Mouse (Mus musculus) C2C12 (cell line): ENCODE data around the gene Dnah9. TPM values are rescaled to one million over a fixed set of nuclear protein-coding genes. Genes with fewer than 3 reads are reported as not detected.

Experiments used
- H3K27me3 ChIP-seq: one replicate; pipeline ENCODE4 v1.6.1; 2011; ENCODE audit not compliant: control insufficient read depth, insufficient read depth, insufficient read length
- H3K36me3 ChIP-seq: one replicate; pipeline ENCODE4 v1.6.1; 2011; ENCODE audit not compliant: control insufficient read depth, insufficient read depth
- H3K4me3 ChIP-seq: one replicate; pipeline ENCODE4 v1.5.1; 2011; ENCODE audit warnings: mild to moderate bottlenecking, control low read depth; ENCODE audit not compliant: poor library complexity, insufficient read depth, severe bottlenecking
- H3K79me2 ChIP-seq: one replicate; pipeline ENCODE4 v1.6.1; 2011; ENCODE audit not compliant: control insufficient read depth, insufficient read depth
- H3K79me3 ChIP-seq: one replicate; pipeline ENCODE4 v1.6.1; 2011; ENCODE audit warnings: low read depth, control low read depth
- H3ac ChIP-seq: one replicate; pipeline ENCODE3; 2011; ENCODE audit warnings: low read depth; ENCODE audit not compliant: control insufficient read depth, insufficient read length
- CEBPB ChIP-seq: IDR thresholded peaks from one replicate; pipeline ENCODE4 v1.6.1; 2011; ENCODE audit warnings: low read depth, mild to moderate bottlenecking, control low read depth, moderate library complexity
- CTCF ChIP-seq: IDR thresholded peaks from one replicate; pipeline ENCODE4 v1.5.1; 2011; ENCODE audit not compliant: control insufficient read depth, insufficient read depth, insufficient read length
- FOSL1 ChIP-seq: IDR thresholded peaks from one replicate; pipeline ENCODE4 v1.8.0; 2011; ENCODE audit warnings: mild to moderate bottlenecking, low read length; ENCODE audit not compliant: poor library complexity, insufficient read depth, severe bottlenecking
- MAX ChIP-seq: IDR thresholded peaks from one replicate; pipeline ENCODE4 v1.6.1; 2011; ENCODE audit warnings: mild to moderate bottlenecking, control low read depth
- MYOD1 ChIP-seq: IDR thresholded peaks from one replicate; pipeline ENCODE4 v1.6.1; 2011; ENCODE audit warnings: low read depth; ENCODE audit not compliant: control insufficient read depth, insufficient read length
- MYOG ChIP-seq: IDR thresholded peaks from one replicate; pipeline ENCODE4 v1.6.1; 2011; ENCODE audit not compliant: control insufficient read depth, insufficient read length; ENCODE audit errors: extremely low read depth
- USF1 ChIP-seq: IDR thresholded peaks from one replicate; pipeline ENCODE4 v1.6.1; 2011; ENCODE audit warnings: low read depth, mild to moderate bottlenecking, control low read depth, moderate library complexity
- polyA plus RNA-seq: library from polyadenylated mRNA; unstranded; fragments of >200 nt; fragmentation: generic; extraction: Trizol; gene quantifications from one replicate; pipeline ENCODE4 v1.2.1, GENCODE M21; 2012; ENCODE audit warnings: missing spikeins

Gene Dnah9
- polyA plus RNA-seq, 1 experiment, result under 0.01 TPM

DNA sequence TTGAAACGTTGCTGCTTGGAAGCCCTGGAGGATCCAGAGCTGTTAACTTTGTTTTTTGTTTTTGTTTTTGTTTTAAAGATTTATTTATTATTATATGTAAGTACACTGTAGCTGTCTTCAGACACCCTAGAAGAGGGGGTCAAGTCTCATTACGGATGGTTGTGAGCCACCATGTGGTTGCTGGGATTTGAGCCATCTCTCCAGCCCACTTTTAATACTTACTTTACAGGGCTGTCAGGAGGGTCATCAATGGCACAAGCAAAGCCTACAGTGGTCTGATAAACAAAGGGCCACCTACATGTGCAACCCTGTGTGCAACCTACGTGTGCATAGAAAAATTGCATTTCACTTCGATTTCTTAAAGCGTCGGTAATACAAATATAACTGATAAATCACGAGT lies 360.8 kb downstream of the Dnah9 start:
- H3K4me3 ChIP-seq, result peak overlapping the region; percentile 63
- TF ChIP-seq CTCF (no peak), CEBPB (no peak), FOSL1 (no peak), MAX (no peak), USF1 (no peak), MYOG (no peak), MYOD1 (no peak)
- peaks cover 53% of the 10 kb centered on the region for H3K79me2 ChIP-seq
- peak overlapping the region; percentile 72 for H3ac ChIP-seq
- no peaks in the 10 kb centered on the region for H3K27me3 ChIP-seq
- no peaks in the 10 kb centered on the region for H3K36me3 ChIP-seq
- peaks cover 24% of the 10 kb centered on the region for H3K79me3 ChIP-seq

DNA sequence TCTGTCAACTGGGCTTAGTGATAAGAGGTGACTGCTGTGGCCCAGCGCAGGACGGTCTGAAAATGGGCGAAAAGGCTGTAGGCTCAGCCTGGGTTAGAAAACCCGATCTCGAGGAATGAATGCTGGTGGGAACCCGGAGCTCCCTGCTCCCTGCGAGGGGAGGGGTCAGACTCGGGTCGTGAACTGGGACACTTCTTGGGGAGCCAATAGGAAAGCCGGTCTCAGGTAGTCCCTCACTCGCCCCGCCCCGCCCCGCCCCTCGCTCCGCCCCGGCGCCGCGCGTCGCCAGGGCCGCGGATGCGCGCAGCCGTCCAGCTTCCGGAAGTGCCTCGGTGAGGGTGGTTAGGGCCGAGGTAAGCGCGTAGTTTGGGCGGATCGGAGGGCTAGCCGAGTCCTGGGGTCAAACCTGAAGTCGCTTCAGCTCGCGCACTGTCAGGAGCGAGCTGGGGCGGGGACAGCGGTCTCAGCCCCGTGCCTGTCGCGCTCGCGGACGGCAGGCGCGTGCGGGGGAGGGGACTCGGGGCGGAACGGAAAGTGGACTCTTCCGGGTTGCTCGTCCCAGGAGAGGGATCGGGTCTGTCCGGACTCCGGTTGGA lies 361.3 kb downstream of the Dnah9 start, which contains the start of gene Zkscan6:
Gene Zkscan6, plus strand, starts transcription at position 267 of the 596 bp plus-strand sequence.
- peaks cover 20% of the 10 kb centered on the region for H3K79me3 ChIP-seq
- H3K4me3 ChIP-seq, result peak within 1 kb of the TSS; percentile 63
- peaks cover 47% of the 10 kb centered on the region for H3K79me2 ChIP-seq
- H3ac ChIP-seq, result peak within 1 kb of the TSS; percentile 72
- TF ChIP-seq USF1 (no peak), CEBPB (no peak), MAX (peak; percentile 49), CTCF (no peak)
- no peaks in the 10 kb centered on the region for H3K36me3 ChIP-seq
- no peaks in the 10 kb centered on the region for H3K27me3 ChIP-seq

DNA sequence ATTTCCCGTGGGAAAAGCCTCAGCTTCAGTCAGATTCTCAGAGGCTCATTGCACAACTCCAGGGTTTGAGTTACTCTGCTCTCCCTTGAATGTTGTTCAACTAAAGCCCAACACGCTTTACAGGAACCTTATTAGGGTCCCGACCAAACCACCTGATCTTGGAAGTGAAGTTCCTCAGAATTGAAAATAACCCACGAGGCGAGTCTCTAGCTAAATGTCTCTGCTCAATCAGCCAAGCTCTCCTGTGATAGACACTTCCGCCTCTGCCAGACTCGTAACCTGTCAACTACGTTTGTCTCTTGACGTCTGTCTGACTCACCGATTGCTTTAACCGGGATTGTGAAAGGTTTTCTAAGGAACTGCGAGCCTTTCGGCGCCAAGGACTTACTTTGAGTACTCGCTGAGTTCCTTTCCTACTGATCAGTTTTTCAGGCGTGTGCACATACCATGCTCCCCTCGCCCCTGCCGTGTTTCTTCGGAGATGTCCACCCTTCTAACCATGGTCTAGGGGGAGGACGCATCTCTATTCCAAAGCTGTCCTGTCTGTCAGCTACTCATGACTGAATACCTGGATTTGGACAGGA lies 361.9 kb downstream of the Dnah9 start:
- Histone ChIP-seq H3K79me3 (peaks cover 18% of the 10 kb centered on the region), H3K4me3 (peak overlapping the region; percentile 63), H3K27me3 (no peaks in the 10 kb centered on the region), H3K36me3 (no peaks in the 10 kb centered on the region), H3ac (peak overlapping the region; percentile 34), H3K79me2 (peaks cover 41% of the 10 kb centered on the region)
- TF ChIP-seq FOSL1 (no peak), MYOD1 (no peak), CEBPB (peak; percentile 54)

DNA sequence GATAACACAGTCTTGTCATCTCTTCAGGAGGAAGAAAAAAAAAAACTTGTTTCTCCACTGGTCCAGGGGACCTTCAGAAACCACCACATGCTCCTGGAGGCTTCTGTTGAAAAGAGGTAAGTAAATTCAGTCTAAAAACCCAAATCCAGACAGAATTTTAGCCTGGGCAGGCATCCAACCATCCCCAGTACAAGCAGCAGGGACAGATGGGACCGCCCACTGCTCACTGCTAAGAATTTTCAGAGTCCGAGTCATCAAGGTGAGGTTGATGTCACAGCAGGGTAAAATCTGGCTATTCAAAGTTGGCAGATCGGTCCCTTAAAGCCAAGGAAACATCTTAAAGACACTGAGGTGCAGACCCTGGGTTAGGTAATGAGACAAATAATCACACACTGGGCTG lies 366.5 kb downstream of the Dnah9 start:
- no peaks in the 10 kb centered on the region for H3K36me3 ChIP-seq
- no peaks in the 10 kb centered on the region for H3K79me2 ChIP-seq
- H3K79me3 ChIP-seq, result no peaks in the 10 kb centered on the region
- no peak for TF ChIP-seq MAX
- no peak for TF ChIP-seq CTCF
- no peak for TF ChIP-seq FOSL1
- no peak for TF ChIP-seq CEBPB
- no peak for TF ChIP-seq MYOG
- TF ChIP-seq USF1, result no peak
- no peak overlapping the region for H3ac ChIP-seq
- H3K27me3 ChIP-seq, result no peaks in the 10 kb centered on the region
- H3K4me3 ChIP-seq, result no peak overlapping the region

DNA sequence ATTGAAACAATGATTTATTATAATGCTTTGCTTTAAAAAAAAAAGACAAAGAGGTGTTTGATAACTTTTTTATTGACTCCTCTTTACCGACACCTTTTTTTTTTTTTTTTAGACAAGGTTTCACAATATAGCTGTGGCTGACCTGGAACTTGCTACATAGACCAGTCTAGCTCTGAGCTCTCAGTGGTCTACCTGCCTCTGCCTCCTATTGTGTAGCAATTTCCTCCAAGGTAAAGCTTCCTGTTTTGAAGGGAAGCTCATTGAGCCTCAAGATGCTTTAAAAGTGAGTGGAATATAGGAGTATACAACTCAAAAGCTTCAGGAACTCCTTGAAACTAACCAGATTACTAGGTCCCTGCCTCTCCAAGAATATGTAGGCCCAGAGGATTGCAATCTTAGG lies 372.5 kb downstream of the Dnah9 start:
- Histone ChIP-seq H3K36me3 (no peaks in the 10 kb centered on the region), H3K79me3 (no peaks in the 10 kb centered on the region), H3K4me3 (no peak overlapping the region), H3ac (no peak overlapping the region), H3K79me2 (no peaks in the 10 kb centered on the region), H3K27me3 (no peaks in the 10 kb centered on the region)
- TF ChIP-seq MAX, result no peak
- no peak for TF ChIP-seq MYOD1

DNA sequence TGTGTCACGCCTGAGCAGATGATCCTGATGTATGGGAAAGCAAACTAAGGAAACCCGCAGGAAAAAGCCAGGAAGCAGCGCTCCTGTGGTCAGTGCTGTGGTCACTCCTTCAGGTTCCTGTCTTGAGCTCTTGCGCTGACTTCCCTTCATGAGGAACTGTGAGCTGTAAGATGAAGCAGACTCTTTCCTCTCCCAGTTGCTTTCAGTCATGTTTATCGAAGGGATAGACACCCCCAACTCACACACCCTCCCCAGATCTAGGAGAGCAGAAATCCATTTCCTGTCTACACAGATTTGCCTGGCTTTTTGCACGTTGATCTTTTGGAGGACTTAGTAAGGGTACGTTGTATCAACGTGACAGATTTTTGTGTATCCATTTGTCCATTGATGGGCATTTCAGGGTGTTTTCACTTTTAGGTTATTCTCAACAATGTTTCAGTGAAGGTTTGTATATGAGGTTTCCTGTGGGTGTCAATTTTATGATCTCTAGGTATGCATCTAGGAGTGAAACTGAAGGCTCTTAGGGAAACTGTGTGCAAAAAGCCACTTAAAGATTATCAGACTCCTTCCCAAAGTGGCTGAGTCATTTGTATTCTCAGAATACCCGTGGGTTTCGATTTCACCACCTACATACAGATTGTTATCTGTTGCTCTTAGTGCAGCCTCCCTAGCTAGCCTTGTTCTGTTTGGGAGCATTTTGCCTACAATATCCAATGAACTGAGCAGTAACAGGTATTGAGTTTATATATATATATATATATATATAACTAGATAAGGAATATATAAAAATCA lies 373.7 kb downstream of the Dnah9 start:
- TF ChIP-seq CEBPB (no peak), MYOG (no peak), MAX (no peak), USF1 (no peak), CTCF (no peak), FOSL1 (no peak), MYOD1 (no peak)
- H3K4me3 ChIP-seq, result no peak overlapping the region

More for the DNA sequence above, 373.7 kb downstream of the Dnah9 start:
- Histone ChIP-seq H3K79me3 (no peaks in the 10 kb centered on the region), H3ac (no peak overlapping the region), H3K79me2 (no peaks in the 10 kb centered on the region), H3K27me3 (no peaks in the 10 kb centered on the region), H3K36me3 (no peaks in the 10 kb centered on the region)
